Mouse (Mus musculus) spleen, postnatal 36 days (tissue): ENCODE data around the gene Cdhr4.

ENCODE experiments used
- DNase-seq, 2 experiments: peaks; one replicate each; pipeline ENCODE4 v3.0.0; 2022; ENCODE audit warnings: low spot score in 2 of 2, mixed read lengths in 1 of 2

Cdhr4 gene

DNA sequence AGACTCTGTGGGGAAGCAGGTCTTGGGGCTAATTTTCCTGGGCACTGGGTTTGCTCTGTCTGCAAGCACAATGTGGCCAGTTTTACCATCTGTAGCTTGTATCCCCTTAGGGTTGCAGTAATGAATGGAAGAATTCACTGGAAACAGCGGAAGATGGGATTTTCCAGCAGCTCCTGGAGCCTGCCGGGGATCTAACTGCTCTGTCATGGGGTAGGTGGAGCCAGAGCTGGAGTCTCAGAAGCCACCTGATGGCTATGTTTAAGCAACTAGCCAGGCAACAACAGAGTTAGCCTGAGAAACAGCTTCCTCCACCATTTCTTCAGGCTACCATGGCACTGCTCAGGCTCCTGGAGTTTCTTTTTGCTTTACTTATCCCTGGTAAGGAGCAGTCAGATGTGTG is at the start of gene Cdhr4:
Gene Cdhr4, plus strand, starts transcription at position 301 of the 400 bp plus-strand sequence.
- no peak for DNase-seq

DNA sequence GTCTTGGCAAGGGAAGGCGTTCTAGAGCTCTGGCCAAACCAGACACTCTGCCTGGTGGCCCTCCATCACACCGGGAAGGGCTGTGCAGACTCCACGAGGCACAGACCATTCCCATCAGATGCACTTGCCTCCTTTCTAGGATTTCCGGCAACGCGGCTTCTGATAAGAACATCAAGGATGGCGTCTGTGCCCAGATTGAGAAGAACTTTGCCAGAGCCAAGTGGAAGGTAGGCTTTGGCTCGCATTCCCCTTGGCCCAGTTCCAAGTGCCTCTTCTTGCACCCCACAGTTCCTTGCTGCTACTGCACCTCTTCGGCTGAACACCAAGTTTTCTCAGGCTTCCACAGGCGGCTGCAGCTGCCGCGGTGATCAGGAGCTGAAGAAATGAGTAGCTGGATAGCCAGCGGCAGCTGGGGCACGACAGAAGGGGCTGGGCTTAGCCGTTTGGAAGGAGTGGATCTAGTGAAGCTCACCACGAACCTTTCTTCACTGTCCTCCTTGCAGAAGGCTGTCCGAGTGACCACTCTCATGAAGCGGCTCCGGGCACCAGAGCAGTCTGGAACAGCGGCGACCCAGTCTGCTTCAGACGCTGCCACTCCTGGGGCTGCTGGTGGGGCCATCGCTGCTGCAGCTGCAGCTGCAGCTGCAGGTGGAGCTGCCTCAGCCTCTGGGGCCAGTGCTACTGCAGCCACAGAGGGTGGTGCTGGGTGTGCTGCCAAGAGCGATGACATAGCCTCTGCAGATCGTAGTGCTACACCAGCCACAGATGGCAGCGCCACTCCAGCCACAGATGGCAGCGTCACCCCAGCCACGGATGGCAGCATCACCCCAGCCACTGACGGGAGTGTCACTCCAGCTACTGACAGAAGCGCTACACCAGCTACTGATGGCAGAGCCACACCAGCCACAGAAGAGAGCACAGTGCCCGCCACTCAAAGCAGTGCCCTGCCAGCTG is 44.8 kb upstream of the Cdhr4 start:
- DNase-seq = no peak

DNA sequence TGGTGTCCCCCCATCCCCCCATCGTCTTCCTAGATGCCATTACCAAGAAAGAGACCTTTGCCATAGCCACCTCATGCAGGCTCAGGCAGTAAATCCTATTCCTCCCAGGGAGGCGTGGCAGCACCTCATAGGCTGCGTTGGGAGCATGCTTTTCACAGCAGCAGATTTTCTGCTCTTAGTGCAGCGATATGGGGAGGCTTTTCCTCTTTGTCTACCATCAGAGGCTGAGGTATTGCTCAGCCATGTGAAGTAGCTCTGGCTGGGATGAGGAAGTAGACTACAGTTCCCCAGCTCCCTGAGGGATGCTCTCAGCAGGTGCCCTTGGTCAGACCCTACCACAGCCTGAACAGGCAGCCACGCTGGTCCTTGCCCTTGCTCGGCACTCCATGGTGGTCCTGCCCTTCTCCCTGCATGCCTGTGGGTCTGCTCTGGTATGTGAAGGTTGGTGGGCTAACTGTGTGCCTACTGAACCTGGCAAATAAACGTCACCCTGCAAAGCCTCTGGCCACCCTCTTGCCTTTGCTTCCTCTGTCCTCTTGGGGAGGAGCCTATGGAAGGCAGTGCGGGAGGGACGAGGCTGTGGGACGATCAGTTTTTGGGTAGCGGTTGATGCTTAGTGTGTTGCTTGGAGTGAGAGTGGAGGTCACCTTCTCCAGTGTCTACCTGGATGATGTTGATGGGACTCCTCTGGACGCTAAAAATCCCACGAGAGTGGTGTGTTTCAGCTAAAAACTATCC is 42.9 kb upstream of the Cdhr4 start:
- DNase-seq = no peak

DNA sequence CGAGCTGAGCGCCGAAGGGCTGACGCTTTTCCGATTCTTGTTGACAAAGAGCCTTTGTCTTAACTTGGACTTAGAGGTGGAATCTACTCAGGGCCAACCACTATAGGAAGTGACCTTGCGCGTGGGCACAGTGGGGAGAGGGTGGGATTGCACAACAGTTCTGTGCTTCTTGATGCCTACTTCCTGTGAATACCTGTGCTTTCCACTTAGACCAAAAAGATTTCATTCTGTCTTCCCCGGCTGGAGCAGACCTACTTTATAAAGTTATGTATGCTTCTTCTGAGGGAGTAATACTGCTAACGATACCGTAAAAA is 42.4 kb upstream of the Cdhr4 start, which contains the start of gene Traip:
Gene Traip, plus strand, starts transcription at position 215 of the 314 bp plus-strand sequence.
- DNase-seq = no peak

DNA sequence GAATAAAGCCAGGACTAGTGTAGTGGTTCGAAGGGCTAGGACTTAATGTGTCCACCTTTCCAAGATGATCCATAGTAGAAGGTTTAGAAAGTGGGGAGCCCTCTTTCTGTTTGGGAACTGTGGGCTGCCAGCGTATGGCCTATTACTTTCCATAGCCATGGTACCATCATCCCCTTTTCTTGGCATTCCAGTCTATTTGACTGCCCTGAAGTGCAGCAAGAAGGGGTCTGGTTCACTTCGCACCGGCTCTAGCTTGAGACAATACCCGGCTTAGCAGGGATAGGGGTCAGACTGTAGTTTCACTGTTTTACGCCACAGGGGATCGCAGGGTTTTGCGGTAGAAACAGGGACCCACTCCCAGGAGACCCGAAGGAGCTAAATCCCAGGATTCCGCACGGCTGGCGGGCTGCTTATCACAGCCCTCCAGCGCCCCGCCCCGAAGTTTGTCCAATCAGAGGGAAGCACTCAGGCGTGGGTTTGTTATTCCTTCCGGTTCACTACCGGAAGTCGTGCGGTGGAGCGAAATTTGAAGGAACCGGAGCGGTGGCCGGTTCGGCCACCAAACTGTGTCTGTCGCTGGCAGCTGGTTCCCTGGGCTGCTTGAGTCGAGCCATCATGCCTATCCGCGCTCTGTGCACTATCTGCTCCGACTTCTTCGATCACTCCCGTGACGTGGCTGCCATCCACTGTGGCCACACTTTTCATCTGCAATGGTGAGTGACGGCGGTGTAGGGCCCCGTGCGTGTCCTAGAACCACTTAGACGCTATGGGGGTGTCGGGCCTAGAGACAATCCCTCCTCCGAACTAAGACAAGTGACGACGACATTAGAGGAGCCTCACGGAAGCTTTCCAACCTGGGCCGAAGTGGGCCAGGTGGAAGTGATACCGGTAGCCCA is 41.6 kb upstream of the Cdhr4 start:
- DNase-seq = peak; percentile 85 to 90

DNA sequence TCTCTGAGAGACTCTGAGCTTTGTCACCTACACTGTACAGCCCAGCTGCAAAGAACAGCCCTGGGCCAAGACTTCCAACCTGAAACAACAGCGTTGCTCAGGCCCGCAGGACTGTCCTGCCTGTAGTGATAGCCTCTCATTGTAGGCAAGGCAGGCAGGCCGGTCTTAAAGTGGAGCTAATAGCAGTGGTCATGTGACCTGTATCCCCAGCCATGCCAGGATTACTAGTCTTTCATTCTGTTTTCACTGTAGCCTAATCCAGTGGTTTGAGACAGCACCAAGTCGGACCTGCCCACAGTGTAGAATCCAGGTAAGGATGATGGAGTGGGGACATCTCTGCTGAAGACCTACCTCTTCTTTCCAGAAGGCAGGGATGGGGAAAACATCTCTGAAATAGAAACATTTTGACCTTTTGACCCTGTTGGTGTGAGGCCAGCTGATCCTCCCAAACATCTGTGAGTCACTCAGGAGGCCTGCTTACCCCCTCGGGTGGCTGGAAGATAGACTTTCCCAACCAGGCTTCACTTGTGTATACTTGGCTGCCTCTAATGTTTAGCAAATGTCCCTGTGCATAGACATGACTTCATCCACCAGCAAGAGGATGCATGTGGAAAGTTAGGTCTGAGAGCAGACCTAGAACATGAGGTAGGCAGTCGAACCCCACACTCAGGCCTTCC is 36.5 kb upstream of the Cdhr4 start:
- no peak for DNase-seq

DNA sequence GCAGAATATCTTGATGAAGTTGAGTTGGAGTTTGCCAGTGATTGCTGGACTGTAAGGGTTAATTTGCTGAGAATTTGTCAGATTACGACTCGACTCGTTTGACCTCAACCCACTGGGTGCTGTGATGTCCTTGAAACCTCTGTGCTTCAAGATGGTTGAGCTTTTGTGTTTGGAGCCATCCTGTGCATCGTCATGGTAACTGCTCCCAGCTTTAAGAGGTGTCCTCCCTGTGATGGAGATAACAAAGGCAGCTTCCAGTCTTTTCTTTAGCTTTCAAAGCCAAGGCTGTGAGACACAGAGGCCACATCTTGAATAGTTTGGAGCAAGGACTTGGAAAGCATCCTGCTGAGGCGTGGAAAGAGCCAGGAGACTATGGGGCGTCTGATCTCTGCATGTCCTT is 35.2 kb upstream of the Cdhr4 start:
- DNase-seq = no peak

DNA sequence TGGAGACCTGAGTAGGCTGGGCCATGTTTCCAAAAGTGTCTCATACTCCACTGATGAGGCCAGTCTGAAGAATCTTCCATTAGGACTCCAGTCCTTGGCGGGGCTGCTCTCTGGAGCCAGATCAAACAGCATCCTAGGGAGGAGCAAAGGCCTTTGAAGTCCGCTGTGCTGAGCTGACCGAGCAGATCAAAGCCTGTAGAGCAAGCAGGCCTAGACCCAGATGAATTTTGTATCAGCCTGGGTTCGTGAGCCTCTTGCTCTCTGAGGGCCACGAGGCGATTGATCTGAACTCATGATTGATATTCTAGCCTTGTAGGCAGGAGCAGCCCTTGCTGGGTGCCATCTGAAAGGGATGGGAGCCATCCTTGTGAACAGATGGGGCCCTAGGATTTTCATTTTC is 32.4 kb upstream of the Cdhr4 start:
- DNase-seq = no peak

DNA sequence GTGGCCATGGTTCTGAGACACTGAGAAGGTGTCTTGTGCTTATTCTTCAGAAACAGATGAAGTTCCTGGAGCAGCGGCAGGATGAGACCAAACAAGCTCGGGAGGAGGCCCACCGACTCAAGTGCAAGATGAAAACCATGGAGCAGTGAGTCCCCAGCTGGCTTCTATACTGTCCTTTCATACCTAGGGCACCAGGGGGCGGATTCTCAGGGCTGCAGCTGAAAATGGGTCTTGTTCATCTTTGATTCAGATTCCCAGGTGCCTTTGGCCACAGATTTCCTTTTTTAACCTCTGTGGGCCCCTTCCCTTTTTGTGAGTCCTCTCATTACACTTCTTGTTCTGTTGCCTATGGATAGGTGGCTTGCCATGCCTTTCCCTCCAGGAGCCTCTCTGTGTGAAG is 31.4 kb upstream of the Cdhr4 start:
- no peak for DNase-seq

DNA sequence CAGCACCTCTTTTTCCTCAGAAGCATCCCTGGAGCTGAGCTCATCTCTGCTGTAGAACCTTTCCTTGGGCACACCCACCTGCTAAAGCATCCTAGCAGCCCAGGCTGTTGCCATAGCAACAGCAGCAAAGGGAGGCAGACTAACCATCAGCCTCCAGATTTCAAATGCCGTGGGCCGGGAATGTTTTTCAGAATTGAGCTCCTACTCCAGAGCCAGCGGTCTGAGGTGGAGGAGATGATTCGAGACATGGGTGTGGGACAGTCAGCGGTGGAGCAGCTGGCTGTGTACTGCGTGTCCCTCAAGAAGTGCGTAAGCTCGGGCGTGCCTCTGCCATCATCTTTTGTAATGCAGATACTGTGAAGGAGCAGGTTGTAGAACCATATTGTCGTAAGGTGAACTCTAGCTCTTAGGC is 30.9 kb upstream of the Cdhr4 start:
- DNase-seq = no peak

DNA sequence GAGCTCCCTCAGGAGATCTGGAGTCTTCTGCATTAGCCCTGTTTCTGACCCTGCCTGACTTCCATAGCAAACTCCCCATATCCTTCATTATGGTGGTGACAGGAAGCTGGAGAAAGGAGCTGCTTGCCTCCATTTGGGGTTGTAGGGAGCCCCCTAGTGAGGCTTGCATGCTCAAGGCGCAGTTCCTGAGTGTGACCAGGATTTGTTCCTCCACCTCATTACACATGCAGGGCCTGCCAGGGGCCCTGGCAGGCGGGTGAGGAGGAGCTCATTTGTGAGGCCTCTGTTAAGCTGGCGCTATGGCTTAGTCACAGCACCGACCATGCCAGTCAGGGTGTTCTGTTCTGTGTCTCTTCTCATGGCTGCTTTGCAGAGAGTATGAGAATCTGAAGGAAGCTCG is 30.4 kb upstream of the Cdhr4 start:
- DNase-seq = no peak

DNA sequence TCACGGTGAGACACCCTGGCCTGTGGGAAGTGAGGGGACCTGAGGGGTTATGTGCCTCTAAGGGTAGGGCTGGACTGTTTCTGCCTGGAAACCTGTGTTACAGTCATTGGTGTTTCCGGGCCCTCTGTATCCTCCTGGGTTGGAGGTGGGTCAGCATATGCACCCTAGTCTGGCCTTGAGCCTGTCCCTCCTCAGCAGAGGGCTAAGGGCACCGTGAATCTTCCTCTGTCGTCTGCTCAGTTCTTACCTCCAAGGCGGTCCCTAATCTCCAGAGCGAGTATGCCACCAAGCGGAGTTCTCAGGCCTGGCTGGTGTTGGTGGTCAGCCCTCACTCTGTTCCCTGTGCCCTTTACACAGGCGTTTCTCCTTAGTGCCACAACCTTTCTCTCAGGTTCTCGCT is 29.4 kb upstream of the Cdhr4 start:
- no peak for DNase-seq

DNA sequence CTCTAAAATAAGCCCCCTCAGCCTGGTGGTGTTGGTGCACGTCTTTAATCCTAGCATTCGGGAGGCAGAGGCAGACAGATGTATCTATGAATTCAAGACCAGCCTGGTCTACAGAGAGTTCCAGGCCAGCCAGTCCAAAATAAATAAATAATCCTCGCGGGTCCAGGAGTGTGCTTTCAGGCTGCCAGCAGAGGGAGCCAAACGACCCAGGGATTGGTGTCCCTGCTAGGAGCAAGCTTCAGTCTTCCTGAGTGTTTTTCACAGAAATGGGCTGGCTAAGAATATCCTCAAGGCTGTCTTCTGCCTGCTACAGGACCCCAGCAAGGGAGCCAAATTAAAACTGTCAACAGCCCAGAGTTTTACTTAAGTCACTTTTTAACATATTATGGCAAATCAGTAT is 28.6 kb upstream of the Cdhr4 start:
- DNase-seq = peak; percentile 64

DNA sequence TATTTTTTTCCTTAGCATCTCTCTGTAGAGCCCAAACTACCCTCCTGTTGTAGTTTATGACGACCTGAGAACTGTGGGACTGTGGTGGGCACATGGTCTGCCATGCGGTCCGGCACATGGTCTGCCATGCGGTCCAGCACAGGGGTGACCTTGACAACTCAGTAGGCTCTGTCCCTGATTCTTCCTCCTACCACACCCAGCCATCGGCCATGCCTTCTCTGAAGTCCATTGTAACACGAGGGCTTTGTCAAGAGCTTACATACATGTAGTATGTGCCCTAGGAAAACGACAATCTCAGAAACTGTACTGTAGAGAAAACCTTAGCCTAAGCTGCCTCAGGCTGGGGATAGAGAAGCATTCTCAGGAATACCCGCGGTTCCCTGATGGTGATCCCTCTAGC is 27.6 kb upstream of the Cdhr4 start:
- no peak for DNase-seq

DNA sequence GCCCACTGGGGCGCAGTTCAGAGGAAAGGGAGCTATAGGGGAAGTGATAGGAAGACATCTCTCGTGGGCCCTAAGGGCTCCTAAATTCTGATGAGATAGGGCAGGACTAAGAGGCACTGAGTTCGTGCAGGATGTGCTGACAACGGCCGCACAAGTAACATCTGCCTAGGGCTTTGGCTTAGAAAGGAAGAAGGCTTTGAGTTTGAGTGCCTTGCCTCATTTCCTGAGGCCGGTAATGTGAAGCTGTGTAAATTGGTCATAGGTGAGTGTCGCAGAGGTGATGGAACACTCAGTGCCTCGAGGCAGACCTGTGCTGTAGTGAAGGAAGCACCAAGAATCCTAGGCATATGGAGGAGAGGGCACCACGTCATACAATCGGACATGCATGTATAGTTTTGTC is 25.6 kb upstream of the Cdhr4 start:
- DNase-seq = no peak

DNA sequence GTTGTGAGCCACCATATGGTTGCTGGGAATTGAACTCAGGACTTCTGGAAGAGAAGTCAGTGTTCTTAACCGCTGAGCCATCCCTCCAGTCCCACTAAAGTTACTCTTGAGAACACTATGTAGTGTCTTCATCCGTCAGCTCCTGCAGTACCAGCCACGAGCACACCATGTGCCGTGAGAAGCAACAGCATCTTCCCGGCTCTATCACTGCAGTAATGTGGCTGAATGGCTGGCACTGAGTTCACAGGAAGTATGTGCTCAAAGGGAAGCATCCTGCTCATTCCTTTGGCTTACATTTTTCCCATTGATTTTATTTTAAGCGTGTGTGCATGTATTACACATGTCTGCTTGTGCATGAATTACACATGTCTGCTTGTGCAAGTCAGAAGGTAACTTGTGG is 24.9 kb upstream of the Cdhr4 start:
- no peak for DNase-seq

DNA sequence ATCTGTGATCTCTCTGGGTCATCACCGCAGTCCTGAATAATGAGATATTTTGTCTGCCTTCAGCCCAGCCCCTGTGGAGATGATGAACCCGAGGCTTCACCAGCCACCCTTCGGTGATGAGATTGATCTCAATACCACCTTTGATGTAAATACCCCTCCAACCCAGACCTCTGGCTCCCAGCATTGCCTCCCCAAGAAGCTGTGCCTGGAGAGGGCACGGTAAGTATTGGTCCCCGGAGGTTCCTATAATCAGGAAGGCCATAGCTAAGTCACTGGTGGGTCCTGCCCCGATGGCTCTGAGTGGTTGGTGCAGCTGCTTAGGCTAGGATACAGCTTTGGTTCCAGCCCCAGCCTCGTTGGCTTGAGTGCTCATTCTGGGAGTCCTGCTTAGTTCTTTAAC is 23.8 kb upstream of the Cdhr4 start:
- DNase-seq = no peak

DNA sequence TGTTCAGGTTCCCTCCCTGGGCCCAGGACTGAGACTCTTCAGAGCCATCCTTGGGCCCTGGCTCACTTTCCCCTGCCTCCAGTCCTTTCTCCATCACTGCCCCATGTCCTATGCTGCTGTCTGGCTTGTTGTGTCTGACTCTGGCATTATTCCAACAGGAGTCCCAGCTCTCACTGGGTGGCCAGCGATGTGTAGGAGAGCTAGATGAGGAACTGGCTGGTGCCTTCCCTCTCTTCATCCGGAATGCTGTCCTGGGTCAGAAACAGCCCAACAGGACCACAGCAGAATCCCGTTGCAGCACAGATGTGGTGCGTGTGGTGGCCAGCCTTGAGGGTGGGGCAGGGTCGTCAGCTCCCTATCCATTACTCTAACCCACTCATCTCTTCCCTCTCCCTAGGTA is 22.0 kb upstream of the Cdhr4 start:
- no peak for DNase-seq

DNA sequence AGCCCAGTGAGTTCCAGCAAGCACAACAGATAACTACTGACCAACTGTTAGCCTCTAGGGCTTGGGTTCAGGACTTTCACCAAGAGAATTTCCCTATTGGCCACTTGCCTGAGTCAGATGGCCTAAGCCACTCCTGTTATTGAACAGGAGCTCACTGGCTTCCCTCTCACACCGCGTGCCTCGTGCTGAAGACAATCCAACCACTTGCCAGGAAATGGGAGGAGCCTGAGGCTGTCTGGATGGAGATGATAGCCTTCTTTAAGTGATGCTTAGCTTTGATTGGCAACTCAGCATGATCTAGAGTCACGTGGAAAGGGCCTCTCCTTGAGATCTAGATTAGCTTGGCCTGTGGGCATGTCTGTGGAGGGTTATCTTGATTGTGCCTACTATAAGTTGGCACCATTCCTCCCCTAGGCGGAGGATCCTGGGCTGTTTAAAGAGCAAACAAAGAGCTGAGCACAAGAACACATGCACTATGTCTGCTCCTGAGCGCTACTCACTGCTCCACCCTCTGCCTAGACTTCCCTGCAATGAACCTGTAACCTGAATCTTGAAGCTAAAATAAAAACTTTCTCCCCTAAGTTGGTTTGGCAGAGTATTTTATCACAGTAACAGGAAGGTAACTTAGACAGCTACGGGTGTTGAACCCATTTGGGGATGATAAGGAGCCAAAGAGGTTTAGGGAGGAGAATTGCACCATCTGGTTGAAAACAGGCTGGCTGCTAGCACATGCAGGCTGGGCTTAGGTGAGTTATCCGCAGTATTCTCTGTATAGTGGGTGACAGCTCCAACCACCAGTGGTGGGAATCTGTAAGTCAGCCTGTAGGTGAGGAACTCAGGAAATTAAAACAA is 20.4 kb upstream of the Cdhr4 start:
- DNase-seq = peak; percentile 51 to 72

DNA sequence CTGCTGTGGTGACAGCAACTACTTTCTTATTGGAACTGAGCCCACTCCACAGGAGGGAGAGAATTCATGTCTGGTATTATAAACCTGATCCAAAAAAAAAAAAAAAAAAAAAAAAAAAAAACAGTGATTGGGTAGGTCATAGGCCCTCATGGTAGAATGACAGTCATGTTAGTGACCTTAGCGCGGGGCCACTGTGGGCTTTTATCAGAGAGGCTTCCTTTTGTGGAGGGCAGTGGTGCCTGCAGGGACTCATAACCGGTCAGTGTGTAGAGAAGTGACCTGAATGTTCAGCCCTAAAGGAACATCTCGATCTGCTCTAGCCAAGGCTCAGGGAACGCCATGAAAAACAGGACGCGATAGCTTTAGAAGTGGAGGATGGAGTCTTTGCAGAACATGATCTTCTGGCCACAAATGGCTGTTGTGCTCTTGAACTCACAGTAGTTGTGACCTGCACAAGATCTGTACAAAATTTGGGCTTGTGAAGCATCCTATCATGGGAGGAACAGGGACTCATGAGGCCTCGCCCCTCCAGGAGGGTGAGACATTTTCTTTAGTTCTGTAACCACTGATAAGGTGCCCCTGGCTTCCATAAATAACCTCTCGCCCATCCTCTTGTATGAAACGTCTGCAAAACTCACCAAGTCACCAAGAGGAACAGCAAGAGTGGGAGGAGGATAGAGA is 17.7 kb upstream of the Cdhr4 start:
- DNase-seq = peak; percentile 41 to 69
